Mouse (Mus musculus) ES-CJ7 (cell line): ENCODE measurements around the gene Mmp20.
A peak's percentile ranks its signal among the peaks of the same experiment; 100 is the strongest.

Source experiments
- DNase-seq: peaks from one replicate; pipeline ENCODE4 v3.0.0; 2011; ENCODE audit warnings: low read depth, low spot score

Gene Mmp20

DNA sequence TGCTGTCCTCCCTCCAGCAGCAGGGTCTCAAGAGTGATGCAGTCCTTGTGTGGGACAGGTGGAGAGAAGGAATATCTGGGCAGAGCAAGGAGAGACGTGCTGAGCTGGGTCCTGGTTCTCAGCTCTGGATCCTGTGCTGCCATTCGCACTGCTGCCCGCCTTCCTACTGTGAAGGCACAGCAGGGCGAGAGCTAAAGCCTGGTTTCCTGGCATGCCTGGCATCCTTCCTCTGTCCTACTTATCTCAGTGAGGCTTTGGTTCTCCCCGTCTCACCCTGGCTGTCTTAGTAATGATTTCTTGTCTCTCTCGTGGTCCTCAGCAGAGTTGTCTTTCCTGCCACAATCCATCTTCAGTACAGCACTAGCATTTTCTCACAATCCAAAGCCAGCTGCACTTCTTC lies 61.8 kb downstream of the Mmp20 start:
- no peak for DNase-seq

DNA sequence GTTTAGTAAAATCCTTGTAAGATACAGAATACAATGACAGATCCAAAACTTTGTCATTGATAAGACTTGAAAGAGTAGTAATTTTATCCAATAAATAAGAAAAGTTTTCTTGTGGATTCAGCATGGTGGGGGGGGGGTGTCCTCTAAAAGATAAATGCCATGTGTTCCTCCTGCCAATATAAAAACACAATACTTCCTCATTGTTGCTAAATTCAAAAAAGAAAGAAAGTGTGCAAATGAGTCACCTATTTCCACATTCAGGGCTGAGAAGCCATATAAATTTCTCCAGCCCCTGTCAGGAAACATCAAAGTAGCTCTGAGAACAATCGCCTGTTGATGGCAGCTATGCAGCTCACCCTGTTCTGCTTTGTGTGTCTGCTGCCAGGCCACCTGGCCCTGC lies 63.8 kb downstream of the Mmp20 start, which contains the start of gene Mmp7:
Gene Mmp7 (plus strand): TSS at position 301 of the 400 bp plus-strand sequence.
- DNase-seq, result no peak

DNA sequence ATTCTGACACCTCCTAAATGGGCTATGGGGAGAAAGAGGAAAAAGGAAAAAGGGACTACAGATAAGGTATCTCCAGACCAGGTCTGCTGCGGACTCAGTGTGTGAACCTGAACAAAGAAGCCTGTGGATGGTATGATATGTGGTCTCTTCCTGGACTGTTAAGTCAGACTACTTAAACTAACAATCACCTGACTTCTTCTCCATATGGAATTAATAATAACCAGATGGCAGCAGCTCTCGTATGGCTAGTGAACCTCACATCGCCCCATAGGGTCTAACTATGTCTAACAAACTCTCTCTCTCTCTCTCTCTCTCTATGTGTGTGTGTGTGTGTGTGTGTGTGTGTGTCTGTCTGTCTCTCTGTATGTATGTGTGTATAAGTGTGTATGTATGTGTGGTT lies 65.9 kb downstream of the Mmp20 start:
- no peak for DNase-seq

DNA sequence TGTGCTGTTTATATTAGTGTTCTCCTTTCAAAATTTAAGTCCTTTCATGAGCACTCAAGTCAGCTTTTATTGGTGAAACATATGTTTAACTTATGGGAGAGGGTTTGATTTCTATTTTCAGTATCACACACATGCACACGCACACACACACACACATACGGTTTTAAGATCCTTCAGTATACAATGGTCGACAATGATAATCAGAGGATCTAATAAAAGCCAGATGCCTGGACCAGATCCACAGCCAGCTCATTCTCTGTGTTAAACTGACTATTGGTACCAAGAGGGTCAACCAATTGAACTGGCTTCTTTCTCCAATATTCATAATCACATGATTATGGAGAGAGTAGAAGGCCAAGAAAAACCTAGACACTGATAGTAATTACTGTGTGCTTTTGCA lies 67.6 kb downstream of the Mmp20 start:
- no peak for DNase-seq

DNA sequence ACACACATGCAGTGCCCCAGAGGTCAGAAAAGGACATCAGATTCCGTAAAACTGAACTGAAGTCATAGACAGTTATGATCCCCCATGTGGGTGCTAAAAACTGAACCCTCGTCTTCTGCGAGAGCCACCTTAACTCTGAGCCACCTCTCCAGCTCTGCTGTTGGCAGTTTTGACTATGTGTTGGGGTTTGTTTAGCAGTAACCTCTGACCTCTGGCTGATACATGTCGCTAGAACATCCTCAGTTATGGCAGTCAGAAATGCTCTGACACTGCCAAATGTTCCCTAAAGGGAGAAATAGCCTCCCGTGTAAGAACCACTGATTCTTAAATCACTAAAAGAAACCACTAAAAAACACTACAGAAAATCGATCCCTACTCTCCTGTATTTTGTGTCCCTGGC lies 80.7 kb downstream of the Mmp20 start:
- no peak for DNase-seq

DNA sequence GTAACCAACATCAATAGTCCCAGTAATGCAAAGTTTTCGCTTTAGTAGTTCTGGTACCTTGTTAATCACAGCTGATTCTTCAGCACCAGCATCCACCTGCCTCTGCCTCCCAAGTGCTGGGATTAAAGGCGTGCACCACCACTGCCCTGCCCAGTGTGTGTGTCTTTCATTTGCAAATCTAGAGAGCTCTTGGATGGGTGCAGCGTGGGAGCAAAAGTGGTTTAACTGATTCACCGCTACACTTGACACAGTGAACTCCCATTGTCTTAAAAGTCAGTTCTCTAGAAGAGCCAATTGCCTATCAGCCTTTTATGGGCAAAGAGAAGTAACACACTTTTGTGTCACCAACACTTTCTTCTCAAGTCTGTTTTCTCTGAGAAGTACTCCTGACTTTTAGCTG lies 83.2 kb downstream of the Mmp20 start:
- DNase-seq, result peak; percentile 57

DNA sequence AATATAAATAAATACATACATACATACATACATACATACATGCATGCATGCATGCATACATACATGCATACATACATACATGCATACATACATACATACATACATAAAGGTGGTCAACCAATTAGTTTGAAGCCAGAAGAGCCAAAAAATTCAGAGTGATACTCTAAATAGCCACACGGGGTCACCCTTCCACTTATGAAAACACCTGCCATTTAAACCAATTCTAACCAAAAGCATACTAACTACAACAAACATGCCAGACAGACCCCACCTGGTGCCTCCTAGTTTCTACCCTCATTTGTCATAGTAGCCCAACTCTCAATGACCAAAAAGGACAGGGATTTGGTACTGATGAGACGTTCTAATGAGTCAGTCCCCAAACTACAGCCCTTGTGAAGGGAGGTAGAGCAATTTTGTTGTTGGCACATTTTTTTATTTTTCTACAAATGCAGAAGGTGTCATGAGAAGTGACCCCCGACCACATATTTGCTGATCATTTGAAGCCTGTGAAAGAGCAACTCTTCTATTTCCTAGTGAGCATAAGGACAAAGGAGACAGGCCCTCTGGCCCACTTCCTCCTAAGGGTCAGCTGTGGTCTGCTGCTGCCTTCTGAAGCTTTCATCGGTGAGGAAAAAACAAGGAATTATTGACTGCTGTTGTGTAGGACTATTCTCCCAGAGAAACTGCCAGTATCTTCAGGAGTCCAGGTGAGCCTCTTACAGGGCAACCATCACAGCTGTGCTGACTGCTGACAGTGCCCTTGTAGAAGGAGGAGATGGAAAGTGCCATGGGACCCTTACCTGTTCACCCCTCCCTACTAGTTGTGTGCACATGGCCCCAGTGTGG lies 86.3 kb downstream of the Mmp20 start:
- peak; percentile 53 for DNase-seq

DNA sequence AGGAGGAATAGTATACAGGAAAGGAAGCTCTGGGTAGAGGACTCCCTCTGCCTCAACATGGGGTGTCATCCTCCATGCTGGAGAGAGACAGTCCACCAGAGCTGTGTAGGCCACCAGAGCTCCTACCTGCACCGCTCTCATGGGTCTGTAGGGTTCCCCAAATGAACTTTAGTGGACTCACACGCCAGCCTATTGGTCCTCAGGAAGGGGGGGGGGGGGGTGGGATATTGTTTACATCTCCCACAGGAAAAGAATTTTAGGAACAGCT lies 86.8 kb downstream of the Mmp20 start:
- DNase-seq, result no peak

DNA sequence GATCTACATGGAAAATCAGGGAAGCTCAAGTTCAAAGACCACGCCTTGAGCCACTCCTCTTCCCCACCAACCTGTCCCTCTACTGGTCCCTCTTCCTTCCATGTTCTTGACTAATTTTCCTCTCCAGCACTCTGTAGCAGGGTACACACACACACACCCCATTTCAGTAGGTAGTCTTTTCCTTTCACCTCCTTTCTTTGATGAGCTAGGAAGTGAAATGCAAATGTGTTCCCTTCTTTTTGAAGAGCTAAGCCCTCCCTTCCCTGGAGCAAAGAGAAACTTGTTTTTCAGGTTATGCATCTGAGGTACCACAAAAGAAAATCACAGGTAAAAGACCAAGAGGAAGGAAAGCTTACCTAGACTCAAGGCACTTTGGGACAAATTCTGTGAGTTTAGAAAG lies 93.5 kb downstream of the Mmp20 start:
- no peak for DNase-seq
